ENCODE assay signal across 16 mouse cellular contexts in the genomic region with DNA sequence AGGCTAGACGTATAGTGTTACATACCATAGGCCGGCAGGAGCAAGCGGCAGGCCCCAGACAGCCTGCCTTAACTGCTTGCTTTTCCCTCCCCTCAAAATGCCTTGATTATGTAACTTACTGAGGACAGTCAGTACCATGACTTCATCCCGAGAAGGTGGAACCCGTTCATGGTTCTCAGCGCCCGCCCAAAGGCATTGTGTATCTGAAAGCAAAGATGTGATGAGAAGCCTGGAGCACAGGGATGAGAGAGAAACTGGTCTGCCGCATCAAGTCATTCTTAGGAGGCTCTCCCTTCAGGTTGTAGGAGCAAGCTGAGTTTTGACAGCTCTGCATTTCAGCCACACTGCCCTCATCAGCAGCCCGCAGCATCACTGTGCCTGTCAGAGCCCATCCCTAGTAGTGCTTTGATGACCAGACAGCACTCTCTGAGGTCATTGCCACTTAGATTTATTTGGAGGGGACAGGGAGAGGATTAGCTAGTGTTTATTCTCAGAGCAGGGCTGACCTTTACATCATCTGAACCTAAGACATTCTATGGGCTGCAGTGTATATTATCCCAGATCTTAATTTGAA. TPM values are rescaled to one million over a fixed set of nuclear protein-coding genes. Genes with fewer than 3 reads are reported as not detected.
DNase-seq lines count a peak whose midpoint lies in the region; ATAC-seq and TF ChIP-seq lines count a peak whose summit lies in the region.
"Had no signal": no experiment of that assay in that cellular context is flagged by ENCODE, and none has a peak within 500 bp of the region (broad histone marks: within the 10 kb centered on the region; RNA-seq: fewer than 3 reads in every experiment).

No protein-coding gene starts in this region.

- H3K36me3 ChIP-seq in heart, embryonic 10.5 days, result no peaks in the 10 kb centered on the region
- H3K36me3 ChIP-seq in lung, postnatal 0 days (ENCODE audit: insufficient read depth, low read length), result no peaks in the 10 kb centered on the region
- no peaks in the 10 kb centered on the region for H3K36me3 ChIP-seq in limb, embryonic 11.5 days (ENCODE audit: control insufficient read depth, insufficient read depth, low read length)
- H3K36me3 ChIP-seq: hindbrain, embryonic 15.5 days; liver, embryonic 12.5 days; midbrain, embryonic 15.5 days had no signal

- no peak for TF ChIP-seq POLR2A in cerebellum, adult 2 months (IDR thresholded peaks at IDR 0.05; ENCODE audit: borderline replicate concordance, insufficient read depth, low read length)

- no peak for TF ChIP-seq CTCF in lung, postnatal 0 days (IDR thresholded peaks at IDR 0.05)
- no peak for TF ChIP-seq CTCF in cerebellum, adult 2 months (IDR thresholded peaks at IDR 0.05; ENCODE audit: borderline replicate concordance, insufficient read depth, low read depth, low read length)

- no peak overlapping the region for H3K4me3 ChIP-seq in heart, embryonic 10.5 days
- no peak overlapping the region for H3K4me3 ChIP-seq in lung, postnatal 0 days (ENCODE audit: low read depth, low read length)
- no peak overlapping the region for H3K4me3 ChIP-seq in limb, embryonic 11.5 days (ENCODE audit: low read depth, low read length)
- no peak overlapping the region for H3K4me3 ChIP-seq in cerebellum, adult 2 months (replicated peaks; ENCODE audit: insufficient read depth, low read depth, low read length)
- H3K4me3 ChIP-seq: hindbrain, embryonic 15.5 days; liver, embryonic 12.5 days; midbrain, embryonic 15.5 days had no signal

- 46% methylated on average over 9 of the region's 9 CpGs for WGBS in heart, embryonic 10.5 days
- WGBS in lung, postnatal 0 days, result 63% methylated on average over 9 of the region's 9 CpGs
- 50% methylated on average over 9 of the region's 9 CpGs for WGBS in limb, embryonic 11.5 days
- 91% methylated on average over 9 of the region's 9 CpGs for WGBS in cerebellum, adult 2 months

- no peak for TF ChIP-seq EP300 in lung, postnatal 0 days (IDR thresholded peaks at IDR 0.05)

- no peaks in the 10 kb centered on the region for H3K27me3 ChIP-seq in heart, embryonic 10.5 days (ENCODE audit: insufficient read depth, poor library complexity, severe bottlenecking)
- H3K27me3 ChIP-seq in lung, postnatal 0 days (replicated peaks; ENCODE audit: insufficient read depth, low read length), result no peaks in the 10 kb centered on the region
- H3K27me3 ChIP-seq in limb, embryonic 11.5 days (ENCODE audit: control insufficient read depth, insufficient read depth, low read length), result no peaks in the 10 kb centered on the region
- H3K27me3 ChIP-seq in cerebellum, adult 2 months (ENCODE audit: control insufficient read depth, insufficient read depth, low read length), result no peaks in the 10 kb centered on the region
- H3K27me3 ChIP-seq: liver, embryonic 12.5 days; midbrain, embryonic 15.5 days had no signal

- H3K27ac ChIP-seq in heart, embryonic 10.5 days, result no peak overlapping the region
- H3K27ac ChIP-seq in lung, postnatal 0 days (ENCODE audit: low read length), result peak overlapping the region; percentile 44
- H3K27ac ChIP-seq in limb, embryonic 11.5 days (replicated peaks; ENCODE audit: low read depth, low read length), result no peak overlapping the region
- no peak overlapping the region for H3K27ac ChIP-seq in cerebellum, adult 2 months (ENCODE audit: insufficient read depth, low read length)
- H3K27ac ChIP-seq: hindbrain, embryonic 15.5 days; liver, embryonic 12.5 days; midbrain, embryonic 15.5 days had no signal

- H3K9me3 ChIP-seq in heart, embryonic 10.5 days, result no peaks in the 10 kb centered on the region
- no peaks in the 10 kb centered on the region for H3K9me3 ChIP-seq in lung, postnatal 0 days (ENCODE audit: low read length)
- no peaks in the 10 kb centered on the region for H3K9me3 ChIP-seq in limb, embryonic 11.5 days (ENCODE audit: control insufficient read depth, low read length)
- H3K9me3 ChIP-seq: hindbrain, embryonic 15.5 days; liver, embryonic 12.5 days; midbrain, embryonic 15.5 days had no signal

- DNase-seq in heart, adult 11 months, result peak; percentile 92
- DNase-seq in heart, embryonic 10.5 days (ENCODE audit: low spot score), result no peak
- DNase-seq in lung, postnatal 0 days (ENCODE audit: low spot score), result peak; percentile 37
- no peak for DNase-seq in lung, postnatal 14 days
- no peak for DNase-seq in limb, embryonic 11.5 days (ENCODE audit: low spot score)
- no peak for DNase-seq in layer of hippocampus, adult 8-10 months (ENCODE audit: low spot score in 2 of 2)
- no peak for DNase-seq in layer of hippocampus, postnatal 25 days (ENCODE audit: extremely low spot score in 1 of 2, low spot score in 1 of 2)
- DNase-seq in cerebellum, adult 2 months, result no peak
- DNase-seq: adrenal gland, postnatal 10 days; cerebellum, postnatal 14 days; gastrocnemius, postnatal 36 days; lung, postnatal 10 days; thymus, postnatal 25 days had no signal

- H3K4me2 ChIP-seq in lung, postnatal 0 days (replicated peaks; ENCODE audit: low read depth, low read length), result no peak overlapping the region
- H3K4me2 ChIP-seq in limb, embryonic 11.5 days (ENCODE audit: low read depth, severe bottlenecking), result no peak overlapping the region
- H3K4me2 ChIP-seq: hindbrain, embryonic 15.5 days; liver, embryonic 12.5 days; midbrain, embryonic 15.5 days had no signal

- peak; percentile 54 for ATAC-seq in lung, postnatal 0 days
- no peak for ATAC-seq in limb, embryonic 11.5 days (ENCODE audit: insufficient number of reproducible peaks, low FRiP score, low TSS enrichment, low read depth)
- ATAC-seq: liver, embryonic 12.5 days; midbrain, embryonic 15.5 days had no signal

- no peak overlapping the region for H3K9ac ChIP-seq in lung, postnatal 0 days (replicated peaks; ENCODE audit: low read depth)
- 0 out of 2 replicates have a peak overlapping the region, but pooled peaks have one; percentile 14 for H3K9ac ChIP-seq in limb, embryonic 11.5 days (ENCODE audit: low read length)
- H3K9ac ChIP-seq: hindbrain, embryonic 15.5 days; liver, embryonic 12.5 days; midbrain, embryonic 15.5 days had no signal

- peaks cover 54% of the 10 kb centered on the region for H3K4me1 ChIP-seq in heart, embryonic 10.5 days
- H3K4me1 ChIP-seq in lung, postnatal 0 days (ENCODE audit: insufficient read depth, low read depth, low read length), result peaks cover 9% of the 10 kb centered on the region; the same call in 1 of the 2 replicates
- peaks cover 25% of the 10 kb centered on the region for H3K4me1 ChIP-seq in limb, embryonic 11.5 days (ENCODE audit: control insufficient read depth, insufficient read depth, low read length)
- peaks cover 4% of the 10 kb centered on the region; the same call in 1 of the 2 replicates for H3K4me1 ChIP-seq in cerebellum, adult 2 months (ENCODE audit: control insufficient read depth, insufficient read depth, low read length)
- H3K4me1 ChIP-seq: liver, embryonic 12.5 days had no signal

RNA-seq across cellular contexts. Expression of gene Parva, which starts 45.5 kb away (rescaled TPM):
- polyA plus RNA-seq in heart, embryonic 10.5 days (2016; fragmentation: Nextera tagmentation; extraction: Ambion mirVana), result 82.5 and 94.9 TPM in 2 replicates
- 70.0 and 79.3 TPM in 2 replicates for polyA plus RNA-seq in lung, postnatal 0 days (2015; fragmentation: Nextera tagmentation; extraction: Ambion mirVana)
- 64.2 and 68.8 TPM in 2 replicates for polyA plus RNA-seq in limb, embryonic 11.5 days (2014; fragmentation: Nextera tagmentation; extraction: Ambion mirVana)
- 10 to 100 TPM; 46.5 to 50.9 (median 50.4) TPM for total RNA-seq in layer of hippocampus, adult 8-10 months (2022)
- 10 to 100 TPM; 47.7 to 49.8 TPM for total RNA-seq in layer of hippocampus, postnatal 25 days (2021)
- 64.4 and 67.5 TPM in 2 replicates for polyA plus RNA-seq in cerebellum, adult 2 months (2012; rRNA removed)

Comparison
In these comparisons a context has a peak if more than half of its experiments do, and no peak if none do; other contexts are left out.
1. DNase-seq: peak in heart, adult 11 months (single experiment) and lung, postnatal 0 days (single experiment); none in heart, embryonic 10.5 days (single experiment), lung, postnatal 14 days (single experiment), limb, embryonic 11.5 days (single experiment), layer of hippocampus, adult 8-10 months (0 of 2), layer of hippocampus, postnatal 25 days (0 of 2) and cerebellum, adult 2 months (0 of 2).